Mouse (Mus musculus): Measurements from ENCODE around the gene 4930452B06Rik.

DNA sequence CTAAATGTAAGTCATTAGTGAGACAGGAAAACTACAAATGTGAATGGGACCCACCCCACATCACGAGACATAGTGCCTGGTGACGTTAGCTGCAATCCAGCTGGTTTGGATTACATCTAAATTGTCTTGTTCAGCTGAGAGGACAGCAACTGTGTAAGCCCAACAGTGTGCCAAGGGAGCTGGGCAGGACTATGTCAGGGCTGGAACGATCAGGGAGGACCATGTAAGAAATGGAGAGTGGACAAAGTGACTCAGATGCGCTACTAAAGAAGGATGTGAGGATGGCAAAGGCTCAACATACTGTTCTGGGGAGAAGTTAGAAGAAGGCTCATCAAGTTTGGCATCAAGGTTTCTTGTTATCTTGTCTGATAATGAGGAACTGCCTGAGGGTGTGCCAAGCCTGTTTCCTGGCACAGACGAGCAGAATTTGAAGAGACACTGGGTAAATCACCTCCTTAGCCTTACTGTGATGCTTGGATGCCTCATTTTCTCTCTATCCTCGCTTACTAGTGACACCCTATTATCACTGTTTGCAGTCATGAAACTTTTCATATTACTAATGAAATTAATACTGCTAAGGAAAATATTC lies 203.6 kb downstream of the 4930452B06Rik start:
- no peak for TF ChIP-seq MYOG (IDR thresholded peaks at IDR 0.05; ENCODE audit: control insufficient read depth, extremely low read depth, insufficient read length)
- no peak for TF ChIP-seq CTCF (IDR thresholded peaks at IDR 0.05; ENCODE audit: control insufficient read depth, insufficient read depth, insufficient read length)
